Mouse (Mus musculus) heart, postnatal 0 days (tissue): ENCODE measurements at regions not wholly inside any gene's neighbourhood (a gene's known extent, or its start where the extent isn't known, plus 50 kb on each side); places are given as distances from the start of the nearest gene placed in this dataset.

Experiments
- CTCF ChIP-seq: IDR thresholded peaks from 2 replicates; pipeline ENCODE4 v1.5.1; 2016; ENCODE audit warnings: antibody characterized with exemption, control low read depth, low read depth
- EP300 ChIP-seq: IDR thresholded peaks from 2 replicates; pipeline ENCODE4 v1.6.1; 2016; ENCODE audit warnings: antibody characterized with exemption, low read depth

- TF ChIP-seq CTCF: no peak
- TF ChIP-seq EP300: no peak
Observed at GRCm38 (mm10) chr13:91312905-91313571, 89.3 kb upstream of the Atg10 start.
